Mouse (Mus musculus) cerebral cortex, adult 2 months (tissue): ENCODE results near the gene Gm6401.

Source experiments
- WGBS: fragments of 180-500 bp; shearing (Covaris S2); methylation state at CpG from one replicate; pipeline ENCODE4 v1.1.7; 2018; 5-methylcytosine and 5-hydroxymethylcytosine counted together

The Gm6401 gene

GRCm38 (mm10) chr14:41967827-41968226, at the start of gene Gm6401:
Gm6401 (minus strand) TSS chr14:41967927.
- 75% methylated on average over 1 of the region's 1 CpGs for WGBS

- 67% methylated on average over 1 of the region's 1 CpGs for WGBS
These were observed 15.5 kb upstream of the Gm6401 start, which contains the start of gene Gm3543 for GRCm38 (mm10) chr14:41983225-41983624. Gm3543 (minus strand) TSS chr14:41983325.

- 64% methylated on average over 3 of the region's 3 CpGs for WGBS
These were observed 869 bp upstream of the Gm6401 start for GRCm38 (mm10) chr14:41968596-41968995.

GRCm38 (mm10) chr14:41964095-41964494, 3.6 kb downstream of the Gm6401 start:
- WGBS = 58% methylated on average over 4 of the region's 4 CpGs

GRCm38 (mm10) chr14:41943695-41944094, 24.0 kb downstream of the Gm6401 start, which contains the start of gene 1700024B05Rik:
1700024B05Rik (plus strand) TSS chr14:41943995.
- 77% methylated on average over 2 of the region's 2 CpGs for WGBS

GRCm38 (mm10) chr14:41924649-41925048, 43.1 kb downstream of the Gm6401 start, which contains the start of gene 1700049E17Rik1:
1700049E17Rik1 (plus strand) TSS chr14:41924949.
- WGBS = no CpG with 5 or more reads among the region's 1 CpGs
